ENCODE assay signal across 8 mouse cellular contexts in genomic region chr11:100471352-100472196, GRCm38 (mm10). TPM values are rescaled to one million over a fixed set of nuclear protein-coding genes. Genes with fewer than 3 reads are reported as not detected.
A peak's percentile ranks its signal among the peaks of the same experiment; 100 is the strongest.
DNase-seq lines count a peak whose midpoint lies in the region; ATAC-seq and TF ChIP-seq lines count a peak whose summit lies in the region.

No protein-coding gene starts in this region.

- no peak for ATAC-seq in lung, embryonic 14.5 days (ENCODE audit: insufficient read depth)
- ATAC-seq in heart, embryonic 14.5 days (ENCODE audit: insufficient number of reproducible peaks, insufficient read depth, low FRiP score, low read depth), result 0 out of 2 replicates have a peak, but pooled peaks have one; percentile 20
- ATAC-seq in liver, embryonic 16.5 days (ENCODE audit: low read depth), result no peak
- no peak for ATAC-seq in CD4-positive, CD25-positive, alpha-beta regulatory T cell, adult 4 months

- peaks cover 14% of the 10 kb centered on the region for H3K36me3 ChIP-seq in lung, embryonic 14.5 days (ENCODE audit: insufficient read depth)
- H3K36me3 ChIP-seq in heart, embryonic 14.5 days (ENCODE audit: control insufficient read depth, insufficient read depth, low read length), result peaks cover 13% of the 10 kb centered on the region
- no peaks in the 10 kb centered on the region; the same call in 1 of the 2 replicates for H3K36me3 ChIP-seq in liver, embryonic 16.5 days (ENCODE audit: control insufficient read depth, insufficient read depth)

- no peaks in the 10 kb centered on the region for H3K27me3 ChIP-seq in lung, embryonic 14.5 days (ENCODE audit: insufficient read depth, low read length)
- H3K27me3 ChIP-seq in heart, embryonic 14.5 days (ENCODE audit: control insufficient read depth, insufficient read depth, low read length), result no peaks in the 10 kb centered on the region
- no peaks in the 10 kb centered on the region for H3K27me3 ChIP-seq in liver, embryonic 16.5 days (ENCODE audit: control insufficient read depth, insufficient read depth, low read depth, low read length)

- WGBS in lung, embryonic 14.5 days, result 2% methylated on average over 30 of the region's 30 CpGs
- 4% methylated on average over 30 of the region's 30 CpGs for WGBS in heart, embryonic 14.5 days
- WGBS in liver, embryonic 16.5 days (ENCODE audit: insufficient replicate concordance), result 6% methylated on average over 30 of the region's 30 CpGs

- H3K27ac ChIP-seq in lung, embryonic 14.5 days (ENCODE audit: low read depth), result 0 out of 2 replicates have a peak overlapping the region, but pooled peaks have one; percentile 76
- peak overlapping the region in 1 of 2 experiments; percentile 78; a peak in 1 of 4 replicates for H3K27ac ChIP-seq in heart, embryonic 14.5 days (replicated peaks in 1 of 2; ENCODE audit: control insufficient read depth in 1 of 2, insufficient read depth in 1 of 2, low read depth in 2 of 2, low read length in 2 of 2)
- peak overlapping the region; percentile 75; the same call in 1 of the 2 replicates for H3K27ac ChIP-seq in liver, embryonic 16.5 days (ENCODE audit: low read length)

- H3K9me3 ChIP-seq in lung, embryonic 14.5 days (ENCODE audit: low read depth, low read length), result no peaks in the 10 kb centered on the region
- no peaks in the 10 kb centered on the region for H3K9me3 ChIP-seq in heart, embryonic 14.5 days (ENCODE audit: control insufficient read depth, low read length)
- H3K9me3 ChIP-seq in liver, embryonic 16.5 days (replicated peaks; ENCODE audit: control insufficient read depth, low read length), result no peaks in the 10 kb centered on the region

- no peak for TF ChIP-seq CTCF in lung, embryonic 14.5 days (IDR thresholded peaks at IDR 0.05; ENCODE audit: low read depth)

- peaks cover 5% of the 10 kb centered on the region; the same call in 1 of the 2 replicates for H3K4me1 ChIP-seq in lung, embryonic 14.5 days (ENCODE audit: insufficient read depth)
- H3K4me1 ChIP-seq in heart, embryonic 14.5 days (ENCODE audit: control insufficient read depth in 2 of 2, insufficient read depth in 2 of 2, low read length in 2 of 2), result peaks cover 2 to 15% of the 10 kb centered on the region in 2 experiments; a peak in 2 of 4 replicates
- H3K4me1 ChIP-seq in liver, embryonic 16.5 days (ENCODE audit: control insufficient read depth, low read depth, low read length), result peaks cover 17% of the 10 kb centered on the region

- peak overlapping the region; percentile 96 for H3K4me3 ChIP-seq in lung, embryonic 14.5 days (ENCODE audit: low read depth, low read length)
- peak overlapping the region; percentile 88 to 90 for H3K4me3 ChIP-seq in heart, embryonic 14.5 days (ENCODE audit: control insufficient read depth in 1 of 2, insufficient read depth in 1 of 2, low read depth in 1 of 2, low read length in 2 of 2)
- peak overlapping the region; percentile 92 for H3K4me3 ChIP-seq in liver, embryonic 16.5 days (ENCODE audit: low read depth, low read length)

- peak overlapping the region; percentile 94 for H3K9ac ChIP-seq in lung, embryonic 14.5 days
- peak overlapping the region; percentile 98 for H3K9ac ChIP-seq in heart, embryonic 14.5 days (ENCODE audit: low read length)
- H3K9ac ChIP-seq in liver, embryonic 16.5 days (ENCODE audit: low read depth, low read length), result peak overlapping the region; percentile 95

- peak overlapping the region; percentile 97 for H3K4me2 ChIP-seq in lung, embryonic 14.5 days
- H3K4me2 ChIP-seq in heart, embryonic 14.5 days (ENCODE audit: low read length), result peak overlapping the region; percentile 98
- peak overlapping the region; percentile 85 for H3K4me2 ChIP-seq in liver, embryonic 16.5 days (ENCODE audit: low read depth, low read length)

- peak; percentile 33 for DNase-seq in lung, embryonic 14.5 days
- DNase-seq in lung, postnatal 25 days (ENCODE audit: low spot score), result no peak
- DNase-seq in c-Kit-negative CD71-positive TER-119-positive erythroid progenitor cells, embryonic 14.5 days (ENCODE audit: low read depth, low spot score), result peak; percentile 11
- DNase-seq in urinary bladder, postnatal 4 days (ENCODE audit: low spot score in 2 of 2), result no peak
- DNase-seq in urinary bladder, postnatal 25 days (ENCODE audit: low spot score), result no peak

RNA-seq across cellular contexts. Expression of gene Klhl11, which starts 1.0 kb away (rescaled TPM):
- polyA plus RNA-seq in lung, embryonic 14.5 days (2014; fragmentation: Nextera tagmentation; extraction: Ambion mirVana), result 10.9 and 12.3 TPM in 2 replicates
- 8.6 and 9.3 TPM in 2 replicates for polyA plus RNA-seq in heart, embryonic 14.5 days (2014; fragmentation: Nextera tagmentation; extraction: Ambion mirVana)
- polyA plus RNA-seq in liver, embryonic 16.5 days (2015; fragmentation: Nextera tagmentation; extraction: Ambion mirVana), result 1.7 and 1.9 TPM in 2 replicates
- 1 to 10 TPM; 2.2 to 3.0 TPM for polyA plus RNA-seq in CD4-positive, CD25-positive, alpha-beta regulatory T cell, adult 4 months (2017; shearing (Covaris generic))

RNA-seq across cellular contexts. Expression of gene Klhl10, which starts 29.9 kb away (rescaled TPM):
- polyA plus RNA-seq in lung, embryonic 14.5 days (2014; fragmentation: Nextera tagmentation; extraction: Ambion mirVana), result 0.24 and 0.58 TPM in 2 replicates
- polyA plus RNA-seq in heart, embryonic 14.5 days (2014; fragmentation: Nextera tagmentation; extraction: Ambion mirVana), result 0.36 and 0.44 TPM in 2 replicates
- 0.07 TPM in 1 of 2 replicates, not detected in the other for polyA plus RNA-seq in liver, embryonic 16.5 days (2015; fragmentation: Nextera tagmentation; extraction: Ambion mirVana)
- polyA plus RNA-seq in CD4-positive, CD25-positive, alpha-beta regulatory T cell, adult 4 months (2017; shearing (Covaris generic)), result under 1 TPM; 0.16 to 0.65 TPM

RNA-seq across cellular contexts. Expression of gene Nt5c3b, which starts 30.0 kb away (rescaled TPM):
- 127 and 136 TPM in 2 replicates for polyA plus RNA-seq in lung, embryonic 14.5 days (2014; fragmentation: Nextera tagmentation; extraction: Ambion mirVana)
- polyA plus RNA-seq in heart, embryonic 14.5 days (2014; fragmentation: Nextera tagmentation; extraction: Ambion mirVana), result 95.8 and 102 TPM in 2 replicates
- 14.9 and 16.0 TPM in 2 replicates for polyA plus RNA-seq in liver, embryonic 16.5 days (2015; fragmentation: Nextera tagmentation; extraction: Ambion mirVana)
- polyA plus RNA-seq in CD4-positive, CD25-positive, alpha-beta regulatory T cell, adult 4 months (2017; shearing (Covaris generic)), result 100 to 1,000 TPM; 126 to 156 TPM

RNA-seq across cellular contexts. Expression of gene Fkbp10, which starts 56.1 kb away (rescaled TPM):
- 135 and 146 TPM in 2 replicates for polyA plus RNA-seq in lung, embryonic 14.5 days (2014; fragmentation: Nextera tagmentation; extraction: Ambion mirVana)
- polyA plus RNA-seq in heart, embryonic 14.5 days (2014; fragmentation: Nextera tagmentation; extraction: Ambion mirVana), result 94.5 and 95.3 TPM in 2 replicates
- polyA plus RNA-seq in liver, embryonic 16.5 days (2015; fragmentation: Nextera tagmentation; extraction: Ambion mirVana), result 7.9 and 8.4 TPM in 2 replicates
- polyA plus RNA-seq in CD4-positive, CD25-positive, alpha-beta regulatory T cell, adult 4 months (2017; shearing (Covaris generic)), result not detected

RNA-seq across cellular contexts. Expression of gene Acly, which starts 56.2 kb away (rescaled TPM):
- 140 and 146 TPM in 2 replicates for polyA plus RNA-seq in lung, embryonic 14.5 days (2014; fragmentation: Nextera tagmentation; extraction: Ambion mirVana)
- polyA plus RNA-seq in heart, embryonic 14.5 days (2014; fragmentation: Nextera tagmentation; extraction: Ambion mirVana), result 51.6 and 54.0 TPM in 2 replicates
- polyA plus RNA-seq in liver, embryonic 16.5 days (2015; fragmentation: Nextera tagmentation; extraction: Ambion mirVana), result 114 and 120 TPM in 2 replicates
- polyA plus RNA-seq in CD4-positive, CD25-positive, alpha-beta regulatory T cell, adult 4 months (2017; shearing (Covaris generic)), result 100 to 1,000 TPM; 102 to 153 TPM

Comparison
In these comparisons a context has a peak if more than half of its experiments do, and no peak if none do; other contexts are left out.
1. DNase-seq: peak in lung, embryonic 14.5 days (single experiment) and c-Kit-negative CD71-positive TER-119-positive erythroid progenitor cells, embryonic 14.5 days (single experiment); none in lung, postnatal 25 days (single experiment), urinary bladder, postnatal 4 days (0 of 2) and urinary bladder, postnatal 25 days (single experiment).
2. Peak in every context shown above with its lines, with median percentiles within 50 percentile points of each other: H3K4me2 ChIP-seq, H3K4me3 ChIP-seq and H3K9ac ChIP-seq.